Mouse (Mus musculus): ENCODE measurements around the gene Rad9b. TPM values are rescaled to one million over a fixed set of nuclear protein-coding genes. Genes with fewer than 3 reads are reported as not detected.
A peak's percentile ranks its signal among the peaks of the same experiment; 100 is the strongest.

Rad9b gene
- polyA plus RNA-seq, 1 experiment from 2014 or later = 12.2 TPM

DNA sequence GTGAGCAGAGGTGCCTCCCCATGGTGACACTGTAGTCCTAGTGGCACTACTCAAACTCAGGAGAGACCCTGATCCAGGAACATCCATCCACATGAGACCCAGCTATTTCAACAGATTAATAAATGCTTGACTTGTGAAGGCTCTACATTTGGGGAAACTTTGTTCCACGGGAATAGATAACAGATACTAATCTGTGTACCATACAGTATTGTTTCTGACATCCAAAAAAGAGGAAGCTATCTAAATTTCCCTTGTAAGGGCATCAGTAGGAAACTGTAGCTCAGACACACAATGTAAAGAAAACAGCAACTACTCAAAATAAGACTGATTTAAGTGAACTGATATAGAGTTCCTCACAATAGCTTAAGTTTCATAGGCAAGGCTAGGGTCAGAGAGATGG lies 11.2 kb downstream of the Rad9b start:
- Histone ChIP-seq H3K9ac (ENCODE audit: low read depth, low read length) (no peak overlapping the region), H3K27ac (ENCODE audit: low read depth, low read length) (no peak overlapping the region), H3K9me3 (ENCODE audit: control insufficient read depth, low read length) (no peaks in the 10 kb centered on the region), H3K4me1 (ENCODE audit: control insufficient read depth, insufficient read depth, low read length) (no peaks in the 10 kb centered on the region), H3K36me3 (ENCODE audit: control insufficient read depth, insufficient read depth, low read length) (no peaks in the 10 kb centered on the region), H3K4me3 (ENCODE audit: low read length) (no peak overlapping the region), H3K4me2 (replicated peaks; ENCODE audit: low read depth, low read length) (no peak overlapping the region), H3K27me3 (ENCODE audit: control insufficient read depth, insufficient read depth, low read length) (no peaks in the 10 kb centered on the region)
- WGBS = 83% methylated on average over 1 of the region's 1 CpGs
- no peak for ATAC-seq (ENCODE audit: low FRiP score, low TSS enrichment)

DNA sequence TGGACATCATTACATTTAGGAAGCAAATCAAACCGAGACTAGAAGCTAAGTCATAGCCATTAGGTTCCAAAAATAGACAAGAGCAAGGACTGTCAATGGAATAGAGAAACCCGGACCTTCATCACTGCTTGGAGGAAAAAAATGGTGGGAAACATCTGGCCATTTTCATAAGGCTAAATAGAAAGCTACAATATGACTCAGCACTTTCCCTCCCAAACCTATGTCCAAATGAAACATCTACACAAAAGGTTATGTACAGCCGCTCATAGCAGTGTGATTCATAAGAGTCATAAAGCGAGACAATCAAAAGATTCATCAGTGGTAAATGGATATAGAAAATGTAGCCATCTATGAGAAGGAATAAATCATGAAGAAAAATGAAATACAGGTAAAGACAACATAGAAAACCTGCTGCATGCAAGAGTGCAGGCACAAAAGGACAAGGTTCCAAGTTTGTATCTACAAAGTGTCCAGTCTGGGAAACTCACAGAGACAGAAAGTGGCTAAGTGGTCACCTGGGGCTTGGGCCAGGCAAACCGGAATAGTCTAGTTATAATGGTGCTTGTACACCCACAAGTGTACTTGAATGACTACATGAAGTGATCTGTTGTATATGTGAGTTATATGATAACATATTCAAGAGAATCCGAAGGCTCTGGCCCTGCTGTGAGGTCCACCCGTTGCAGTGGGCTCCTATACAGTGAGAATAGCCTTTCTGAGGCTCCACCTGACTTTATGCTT lies 17.3 kb downstream of the Rad9b start:
- Histone ChIP-seq H3K27ac (ENCODE audit: low read depth, low read length) (no peak overlapping the region), H3K36me3 (ENCODE audit: control insufficient read depth, insufficient read depth, low read length) (no peaks in the 10 kb centered on the region), H3K4me2 (replicated peaks; ENCODE audit: low read depth, low read length) (no peak overlapping the region), H3K4me3 (ENCODE audit: low read length) (no peak overlapping the region), H3K27me3 (ENCODE audit: control insufficient read depth, insufficient read depth, low read length) (no peaks in the 10 kb centered on the region), H3K4me1 (ENCODE audit: control insufficient read depth, insufficient read depth, low read length) (no peaks in the 10 kb centered on the region), H3K9me3 (ENCODE audit: control insufficient read depth, low read length) (no peaks in the 10 kb centered on the region), H3K9ac (ENCODE audit: low read depth, low read length) (no peak overlapping the region)
- ATAC-seq (ENCODE audit: low FRiP score, low TSS enrichment) = no peak
- 92% methylated on average over 7 of the region's 7 CpGs for WGBS

DNA sequence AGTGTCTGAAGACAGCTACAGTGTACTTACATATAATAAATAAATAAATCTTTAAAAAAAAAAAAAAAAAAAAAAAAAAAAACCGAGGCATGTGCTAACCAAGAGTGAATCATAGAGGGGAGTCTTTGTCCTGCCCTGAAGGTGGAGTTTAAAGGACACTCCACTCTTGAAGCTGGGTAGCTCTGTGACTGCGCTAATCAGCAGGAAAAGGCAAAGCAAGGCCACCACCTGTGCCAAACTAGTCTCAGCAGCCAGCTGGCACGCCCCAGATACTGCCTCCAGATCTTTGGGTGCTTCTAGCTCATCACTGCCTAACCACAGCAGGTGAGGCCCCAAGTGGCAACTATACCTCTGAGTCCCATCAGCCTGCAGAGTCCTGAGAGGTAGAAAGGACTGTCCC lies 19.4 kb downstream of the Rad9b start:
- no peak overlapping the region for H3K4me3 ChIP-seq (ENCODE audit: low read length)
- H3K27ac ChIP-seq (ENCODE audit: low read depth, low read length) = no peak overlapping the region
- no peak overlapping the region for H3K9ac ChIP-seq (ENCODE audit: low read depth, low read length)
- H3K36me3 ChIP-seq (ENCODE audit: control insufficient read depth, insufficient read depth, low read length) = no peaks in the 10 kb centered on the region
- 91% methylated on average over 2 of the region's 3 CpGs for WGBS
- H3K9me3 ChIP-seq (ENCODE audit: control insufficient read depth, low read length) = no peaks in the 10 kb centered on the region
- no peaks in the 10 kb centered on the region for H3K4me1 ChIP-seq (ENCODE audit: control insufficient read depth, insufficient read depth, low read length)
- H3K4me2 ChIP-seq (replicated peaks; ENCODE audit: low read depth, low read length) = no peak overlapping the region
- no peak for ATAC-seq (ENCODE audit: low FRiP score, low TSS enrichment)
- H3K27me3 ChIP-seq (ENCODE audit: control insufficient read depth, insufficient read depth, low read length) = no peaks in the 10 kb centered on the region

DNA sequence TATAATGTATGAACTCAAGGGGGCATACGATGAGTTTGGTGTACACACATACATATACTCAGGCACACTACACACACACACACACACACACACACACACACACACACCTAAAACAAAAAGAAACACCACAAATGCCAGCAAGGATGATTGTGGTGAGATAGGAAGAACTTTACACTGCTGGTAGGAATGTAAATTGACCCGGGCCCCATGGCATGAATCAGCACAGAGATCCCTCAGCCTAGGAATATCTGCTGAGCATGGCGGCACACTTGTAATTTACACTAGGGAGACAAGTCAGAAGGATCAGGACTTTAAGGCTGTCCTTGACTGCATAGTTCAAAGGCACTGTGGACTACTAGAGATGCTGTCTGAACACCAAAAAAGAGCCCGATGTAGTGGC lies 23.8 kb downstream of the Rad9b start:
- no peak overlapping the region for H3K4me3 ChIP-seq (ENCODE audit: low read length)
- H3K27ac ChIP-seq (ENCODE audit: low read depth, low read length) = no peak overlapping the region
- no peaks in the 10 kb centered on the region for H3K9me3 ChIP-seq (ENCODE audit: control insufficient read depth, low read length)
- H3K9ac ChIP-seq (ENCODE audit: low read depth, low read length) = no peak overlapping the region
- no peaks in the 10 kb centered on the region for H3K27me3 ChIP-seq (ENCODE audit: control insufficient read depth, insufficient read depth, low read length)
- peaks cover 11% of the 10 kb centered on the region; the same call in 1 of the 2 replicates for H3K36me3 ChIP-seq (ENCODE audit: control insufficient read depth, insufficient read depth, low read length)
- ATAC-seq (ENCODE audit: low FRiP score, low TSS enrichment) = no peak
- WGBS = 79% methylated on average over 4 of the region's 4 CpGs
- H3K4me1 ChIP-seq (ENCODE audit: control insufficient read depth, insufficient read depth, low read length) = no peaks in the 10 kb centered on the region
- no peak overlapping the region for H3K4me2 ChIP-seq (replicated peaks; ENCODE audit: low read depth, low read length)

DNA sequence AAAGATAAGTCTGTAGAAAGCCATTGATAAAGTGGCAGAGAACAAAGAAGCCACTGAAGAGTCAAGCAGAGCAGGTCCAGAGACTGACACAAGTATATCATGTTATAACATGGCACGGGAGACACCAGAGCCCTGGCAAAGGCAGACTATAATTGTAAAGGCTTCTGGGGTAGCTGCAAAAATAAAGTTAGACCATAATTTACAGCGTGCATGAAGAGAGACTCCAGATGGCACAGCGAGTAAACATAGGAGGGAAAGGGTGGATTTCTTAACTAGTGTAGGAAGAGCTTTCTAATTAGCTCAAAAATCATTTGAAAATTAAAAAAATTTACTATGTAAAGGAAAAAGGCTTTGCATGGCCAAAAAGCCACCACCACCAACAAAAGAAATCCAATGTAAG lies 26.8 kb downstream of the Rad9b start:
- Histone ChIP-seq H3K36me3 (ENCODE audit: control insufficient read depth, insufficient read depth, low read length) (peaks cover 29% of the 10 kb centered on the region; the same call in 1 of the 2 replicates), H3K4me1 (ENCODE audit: control insufficient read depth, insufficient read depth, low read length) (no peaks in the 10 kb centered on the region), H3K4me3 (ENCODE audit: low read length) (no peak overlapping the region), H3K9me3 (ENCODE audit: control insufficient read depth, low read length) (no peaks in the 10 kb centered on the region), H3K27me3 (ENCODE audit: control insufficient read depth, insufficient read depth, low read length) (no peaks in the 10 kb centered on the region), H3K9ac (ENCODE audit: low read depth, low read length) (no peak overlapping the region), H3K4me2 (replicated peaks; ENCODE audit: low read depth, low read length) (no peak overlapping the region), H3K27ac (ENCODE audit: low read depth, low read length) (no peak overlapping the region)
- ATAC-seq (ENCODE audit: low FRiP score, low TSS enrichment) = no peak
- WGBS = 79% methylated on average over 3 of the region's 3 CpGs

DNA sequence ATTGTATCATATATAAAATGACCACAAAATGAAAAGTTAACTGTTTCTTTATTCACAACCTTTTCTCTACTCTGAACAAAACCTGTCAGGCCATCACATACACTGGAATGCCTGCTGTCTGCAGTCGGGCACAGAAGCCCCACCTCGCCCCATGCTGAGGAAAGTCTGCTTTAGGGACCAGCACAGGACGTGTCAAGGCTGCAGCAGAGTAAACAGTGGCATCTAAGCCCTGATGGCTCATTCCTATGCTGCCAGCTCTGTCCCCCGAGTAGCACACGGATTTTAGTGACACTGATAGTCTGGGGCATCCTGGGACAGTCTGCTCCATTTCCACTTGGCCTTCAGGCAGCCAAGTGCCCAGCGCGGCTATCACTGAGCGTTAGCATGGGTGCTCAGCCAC lies 28.6 kb downstream of the Rad9b start:
- peaks cover 44% of the 10 kb centered on the region for H3K36me3 ChIP-seq (ENCODE audit: control insufficient read depth, insufficient read depth, low read length)

DNA sequence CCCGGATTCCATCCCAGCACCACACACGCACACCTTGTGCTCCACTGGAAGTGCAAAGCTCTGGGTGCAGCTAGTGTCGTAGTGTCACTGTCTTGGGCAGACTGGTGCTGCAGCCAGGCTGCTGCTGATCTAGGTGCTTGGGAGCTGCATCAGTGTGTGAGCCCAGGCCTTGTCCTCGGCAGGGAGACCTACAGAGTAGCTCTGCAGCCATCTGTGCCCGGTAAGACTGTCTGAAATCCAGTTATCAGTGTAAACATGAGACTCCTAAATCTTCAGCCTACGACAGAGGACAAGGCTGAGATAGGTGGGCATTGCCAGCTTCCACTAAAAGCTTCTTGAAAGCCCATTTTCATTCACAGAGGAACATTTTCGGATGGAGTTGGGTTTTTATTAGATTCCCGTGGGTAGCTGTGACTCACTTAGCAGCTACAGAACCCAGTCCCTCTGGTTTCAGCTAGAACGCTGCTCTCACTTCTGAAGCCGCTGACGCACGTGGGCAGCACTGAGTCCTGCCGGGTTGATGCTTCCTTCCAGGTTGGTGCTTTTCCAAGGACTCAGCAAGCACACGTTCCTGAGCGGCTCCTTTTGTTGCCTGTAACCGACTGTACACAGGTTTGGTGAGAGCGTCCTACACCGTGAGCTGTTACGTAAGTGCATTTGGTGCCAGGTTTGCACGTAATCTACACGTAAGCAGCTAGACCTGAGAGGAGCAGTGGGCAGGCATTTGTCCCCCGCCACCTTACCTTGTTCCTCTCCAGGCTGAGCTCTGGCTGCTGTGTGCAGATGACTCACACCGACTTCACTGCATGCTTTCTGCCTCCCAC lies 29.2 kb downstream of the Rad9b start:
- no peak for ATAC-seq (ENCODE audit: low FRiP score, low TSS enrichment)
- H3K27me3 ChIP-seq (ENCODE audit: control insufficient read depth, insufficient read depth, low read length) = no peaks in the 10 kb centered on the region
- H3K4me3 ChIP-seq (ENCODE audit: low read length) = no peak overlapping the region
- H3K9ac ChIP-seq (ENCODE audit: low read depth, low read length) = no peak overlapping the region
- no peaks in the 10 kb centered on the region for H3K4me1 ChIP-seq (ENCODE audit: control insufficient read depth, insufficient read depth, low read length)
- H3K4me2 ChIP-seq (replicated peaks; ENCODE audit: low read depth, low read length) = no peak overlapping the region
- H3K36me3 ChIP-seq (ENCODE audit: control insufficient read depth, insufficient read depth, low read length) = peaks cover 47% of the 10 kb centered on the region
- 89% methylated on average over 23 of the region's 23 CpGs for WGBS
- no peaks in the 10 kb centered on the region for H3K9me3 ChIP-seq (ENCODE audit: control insufficient read depth, low read length)
- H3K27ac ChIP-seq (ENCODE audit: low read depth, low read length) = no peak overlapping the region

More for the DNA sequence above, 28.6 kb downstream of the Rad9b start:
- ATAC-seq (ENCODE audit: low FRiP score, low TSS enrichment) = no peak
- Histone ChIP-seq H3K27me3 (ENCODE audit: control insufficient read depth, insufficient read depth, low read length) (no peaks in the 10 kb centered on the region), H3K4me1 (ENCODE audit: control insufficient read depth, insufficient read depth, low read length) (no peaks in the 10 kb centered on the region), H3K9ac (ENCODE audit: low read depth, low read length) (no peak overlapping the region), H3K27ac (ENCODE audit: low read depth, low read length) (no peak overlapping the region), H3K9me3 (ENCODE audit: control insufficient read depth, low read length) (no peaks in the 10 kb centered on the region), H3K4me3 (ENCODE audit: low read length) (no peak overlapping the region), H3K4me2 (replicated peaks; ENCODE audit: low read depth, low read length) (no peak overlapping the region)
- 92% methylated on average over 8 of the region's 8 CpGs for WGBS

DNA sequence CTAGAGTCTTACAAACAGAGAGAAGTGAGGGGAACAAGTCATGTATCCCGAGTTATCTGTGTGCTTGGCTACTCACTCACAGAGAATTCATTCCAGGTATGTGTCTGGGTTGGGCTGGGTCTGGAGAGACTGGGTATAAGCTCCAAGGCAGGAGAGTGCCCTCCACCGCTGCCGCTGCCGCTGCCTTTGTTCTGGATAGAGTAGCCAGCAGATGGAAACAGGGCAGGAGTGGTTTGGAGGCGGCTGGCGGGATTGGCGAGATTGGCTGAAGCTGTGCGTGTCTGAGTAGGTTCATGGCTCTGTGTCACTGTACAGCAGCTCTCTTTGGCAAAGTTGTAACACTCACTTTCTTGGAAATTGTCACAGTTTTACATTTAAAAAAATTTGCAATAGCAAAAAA lies 30.5 kb downstream of the Rad9b start:
- ATAC-seq (ENCODE audit: low FRiP score, low TSS enrichment) = no peak
- WGBS = 86% methylated on average over 8 of the region's 8 CpGs
- H3K36me3 ChIP-seq (ENCODE audit: control insufficient read depth, insufficient read depth, low read length) = peaks cover 47% of the 10 kb centered on the region

DNA sequence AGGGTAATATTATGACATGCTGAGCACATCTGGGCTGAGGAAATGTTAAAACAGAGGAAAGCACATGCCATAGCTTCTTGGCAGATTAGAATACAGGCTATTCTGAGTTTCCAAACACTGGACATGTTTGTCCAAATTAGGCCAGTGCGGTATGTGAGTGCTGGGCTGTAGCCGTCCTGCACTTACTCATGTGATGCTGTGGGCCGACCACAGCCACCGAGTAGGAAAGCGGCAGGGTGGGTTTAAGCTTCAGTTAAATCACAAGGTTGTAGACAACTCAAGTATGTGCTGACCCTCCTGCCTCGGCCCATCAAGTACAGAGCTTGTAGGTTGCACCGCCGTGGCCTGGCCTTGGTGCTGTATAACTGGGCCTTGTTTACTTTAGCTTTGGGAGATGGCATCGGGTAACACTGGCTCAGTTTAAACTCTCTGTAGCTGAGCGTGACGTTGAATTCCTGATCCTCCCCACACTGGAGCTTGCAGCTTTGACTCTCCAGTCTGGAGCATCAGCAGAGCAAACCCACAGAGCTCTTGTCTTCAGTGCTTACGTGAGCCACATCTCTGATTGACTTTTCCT lies 33.7 kb downstream of the Rad9b start:
- WGBS = 45% methylated on average over 12 of the region's 12 CpGs
- Histone ChIP-seq H3K27ac (ENCODE audit: low read depth, low read length) (no peak overlapping the region), H3K9ac (ENCODE audit: low read depth, low read length) (no peak overlapping the region)

More for the DNA sequence above, 30.5 kb downstream of the Rad9b start:
- Histone ChIP-seq H3K9ac (ENCODE audit: low read depth, low read length) (no peak overlapping the region), H3K4me2 (replicated peaks; ENCODE audit: low read depth, low read length) (no peak overlapping the region), H3K4me1 (ENCODE audit: control insufficient read depth, insufficient read depth, low read length) (no peaks in the 10 kb centered on the region), H3K9me3 (ENCODE audit: control insufficient read depth, low read length) (no peaks in the 10 kb centered on the region), H3K27ac (ENCODE audit: low read depth, low read length) (no peak overlapping the region), H3K27me3 (ENCODE audit: control insufficient read depth, insufficient read depth, low read length) (no peaks in the 10 kb centered on the region), H3K4me3 (ENCODE audit: low read length) (no peak overlapping the region)

More for the DNA sequence above, 33.7 kb downstream of the Rad9b start:
- peak; percentile 75 for ATAC-seq (ENCODE audit: low FRiP score, low TSS enrichment)
- H3K36me3 ChIP-seq (ENCODE audit: control insufficient read depth, insufficient read depth, low read length) = peaks cover 45% of the 10 kb centered on the region
- no peak overlapping the region for H3K4me3 ChIP-seq (ENCODE audit: low read length)
- H3K4me1 ChIP-seq (ENCODE audit: control insufficient read depth, insufficient read depth, low read length) = peaks cover under 1% of the 10 kb centered on the region; the same call in 1 of the 2 replicates
- no peaks in the 10 kb centered on the region for H3K9me3 ChIP-seq (ENCODE audit: control insufficient read depth, low read length)
- H3K4me2 ChIP-seq (replicated peaks; ENCODE audit: low read depth, low read length) = no peak overlapping the region
- no peaks in the 10 kb centered on the region for H3K27me3 ChIP-seq (ENCODE audit: control insufficient read depth, insufficient read depth, low read length)
